In the genomic region with DNA sequence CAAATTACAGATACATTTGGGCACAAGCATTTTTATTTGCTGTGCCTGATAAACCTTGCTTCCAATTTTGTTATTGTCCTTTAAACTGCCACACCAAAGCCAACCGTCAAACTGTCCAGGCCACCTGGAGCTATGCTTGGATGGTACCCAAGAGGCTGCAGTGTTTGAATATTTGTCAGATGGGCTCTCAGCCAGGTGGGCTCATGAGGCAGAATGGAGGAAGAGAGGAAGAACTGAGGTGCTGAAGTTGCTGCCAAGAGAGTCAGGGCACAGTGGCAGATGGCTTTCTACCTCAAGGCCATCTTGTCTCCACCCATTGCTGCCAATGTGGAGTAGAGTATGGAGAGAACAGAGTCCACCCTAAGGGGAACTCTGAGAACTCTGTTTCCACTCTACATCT, we compare ENCODE assay signal across 13 mouse cellular contexts.
DNase-seq lines count a peak whose midpoint lies in the region; ATAC-seq and TF ChIP-seq lines count a peak whose summit lies in the region.
"Had no signal": no experiment of that assay in that cellular context is flagged by ENCODE, and none has a peak within 500 bp of the region (broad histone marks: within the 10 kb centered on the region; RNA-seq: fewer than 3 reads in every experiment).

No protein-coding gene starts in this region.

- no peaks in the 10 kb centered on the region for H3K27me3 ChIP-seq in forebrain, embryonic 13.5 days
- no peaks in the 10 kb centered on the region for H3K27me3 ChIP-seq in forebrain, embryonic 12.5 days
- no peaks in the 10 kb centered on the region for H3K27me3 ChIP-seq in midbrain, embryonic 14.5 days (ENCODE audit: control insufficient read depth, insufficient read depth, low read length)
- H3K27me3 ChIP-seq in midbrain, embryonic 10.5 days (ENCODE audit: low read depth, poor library complexity, severe bottlenecking) = no peaks in the 10 kb centered on the region
- no peaks in the 10 kb centered on the region; the same call in 1 of the 2 replicates for H3K27me3 ChIP-seq in cerebellum, adult 2 months (ENCODE audit: control insufficient read depth, insufficient read depth, low read length)
- no peaks in the 10 kb centered on the region for H3K27me3 ChIP-seq in hindbrain, embryonic 16.5 days (replicated peaks; ENCODE audit: control insufficient read depth, insufficient read depth, low read length)
- H3K27me3 ChIP-seq: kidney, embryonic 15.5 days; limb, embryonic 12.5 days had no signal

- DNase-seq in midbrain, embryonic 14.5 days = peak; percentile 15
- no peak for DNase-seq in midbrain, embryonic 10.5 days (ENCODE audit: low spot score)
- DNase-seq in cerebellum, adult 2 months = peak; percentile 58 to 79
- DNase-seq in right cerebral cortex, postnatal 14 days = no peak
- DNase-seq in lung, postnatal 4 days = no peak
- DNase-seq: heart, adult 2 months; lung, adult 18-20 months had no signal

- no peak overlapping the region for H3K4me3 ChIP-seq in forebrain, embryonic 13.5 days
- no peak overlapping the region for H3K4me3 ChIP-seq in forebrain, embryonic 12.5 days (replicated peaks)
- no peak overlapping the region for H3K4me3 ChIP-seq in midbrain, embryonic 14.5 days (replicated peaks; ENCODE audit: low read depth, low read length)
- H3K4me3 ChIP-seq in midbrain, embryonic 10.5 days = no peak overlapping the region
- H3K4me3 ChIP-seq in cerebellum, adult 2 months (replicated peaks; ENCODE audit: insufficient read depth, low read depth, low read length) = no peak overlapping the region
- H3K4me3 ChIP-seq in hindbrain, embryonic 16.5 days (ENCODE audit: low read length) = no peak overlapping the region
- H3K4me3 ChIP-seq: heart, adult 2 months; kidney, embryonic 15.5 days; limb, embryonic 12.5 days; myocyte had no signal

- no peak for TF ChIP-seq CTCF in cerebellum, adult 2 months (IDR thresholded peaks at IDR 0.05; ENCODE audit: borderline replicate concordance, insufficient read depth, low read depth, low read length)

- H3K4me2 ChIP-seq in forebrain, embryonic 13.5 days = no peak overlapping the region
- H3K4me2 ChIP-seq in forebrain, embryonic 12.5 days = no peak overlapping the region
- no peak overlapping the region for H3K4me2 ChIP-seq in midbrain, embryonic 14.5 days (ENCODE audit: low read length)
- H3K4me2 ChIP-seq in hindbrain, embryonic 16.5 days (ENCODE audit: low read length) = no peak overlapping the region
- H3K4me2 ChIP-seq: kidney, embryonic 15.5 days; limb, embryonic 12.5 days had no signal

- H3K9ac ChIP-seq in forebrain, embryonic 13.5 days = no peak overlapping the region
- H3K9ac ChIP-seq in forebrain, embryonic 12.5 days = no peak overlapping the region
- H3K9ac ChIP-seq in midbrain, embryonic 14.5 days (replicated peaks; ENCODE audit: low read length) = no peak overlapping the region
- H3K9ac ChIP-seq in hindbrain, embryonic 16.5 days (ENCODE audit: low read depth, low read length) = no peak overlapping the region
- H3K9ac ChIP-seq: kidney, embryonic 15.5 days; limb, embryonic 12.5 days had no signal

- H3K27ac ChIP-seq in forebrain, embryonic 13.5 days = no peak overlapping the region
- no peak overlapping the region for H3K27ac ChIP-seq in forebrain, embryonic 12.5 days
- no peak overlapping the region for H3K27ac ChIP-seq in midbrain, embryonic 14.5 days (replicated peaks; ENCODE audit: low read depth, low read length)
- no peak overlapping the region for H3K27ac ChIP-seq in midbrain, embryonic 10.5 days (replicated peaks)
- no peak overlapping the region for H3K27ac ChIP-seq in cerebellum, adult 2 months (ENCODE audit: insufficient read depth, low read length)
- no peak overlapping the region for H3K27ac ChIP-seq in hindbrain, embryonic 16.5 days (ENCODE audit: low read depth, low read length)
- H3K27ac ChIP-seq: heart, adult 2 months; kidney, embryonic 15.5 days; limb, embryonic 12.5 days had no signal

- H3K4me1 ChIP-seq in forebrain, embryonic 13.5 days = peaks cover 12% of the 10 kb centered on the region; the same call in 1 of the 2 replicates
- H3K4me1 ChIP-seq in forebrain, embryonic 12.5 days = no peaks in the 10 kb centered on the region; the same call in 1 of the 2 replicates
- no peaks in the 10 kb centered on the region for H3K4me1 ChIP-seq in midbrain, embryonic 14.5 days (ENCODE audit: control insufficient read depth, insufficient read depth, low read length)
- no peaks in the 10 kb centered on the region for H3K4me1 ChIP-seq in midbrain, embryonic 10.5 days
- peaks cover 4% of the 10 kb centered on the region; the same call in 1 of the 2 replicates for H3K4me1 ChIP-seq in cerebellum, adult 2 months (ENCODE audit: control insufficient read depth, insufficient read depth, low read length)
- H3K4me1 ChIP-seq in hindbrain, embryonic 16.5 days (ENCODE audit: control insufficient read depth, insufficient read depth, low read depth, low read length) = peaks cover 2% of the 10 kb centered on the region; the same call in 1 of the 2 replicates
- H3K4me1 ChIP-seq: kidney, embryonic 15.5 days; limb, embryonic 12.5 days had no signal

- H3K36me3 ChIP-seq in forebrain, embryonic 13.5 days (ENCODE audit: poor library complexity, severe bottlenecking) = no peaks in the 10 kb centered on the region
- H3K36me3 ChIP-seq in forebrain, embryonic 12.5 days (replicated peaks) = no peaks in the 10 kb centered on the region
- H3K36me3 ChIP-seq in midbrain, embryonic 14.5 days (ENCODE audit: control insufficient read depth, insufficient read depth, low read length) = no peaks in the 10 kb centered on the region
- no peaks in the 10 kb centered on the region for H3K36me3 ChIP-seq in midbrain, embryonic 10.5 days
- no peaks in the 10 kb centered on the region for H3K36me3 ChIP-seq in hindbrain, embryonic 16.5 days (ENCODE audit: control insufficient read depth, insufficient read depth, low read length)
- H3K36me3 ChIP-seq: kidney, embryonic 15.5 days; limb, embryonic 12.5 days had no signal

- no peaks in the 10 kb centered on the region for H3K9me3 ChIP-seq in forebrain, embryonic 13.5 days (replicated peaks)
- no peaks in the 10 kb centered on the region for H3K9me3 ChIP-seq in forebrain, embryonic 12.5 days
- no peaks in the 10 kb centered on the region for H3K9me3 ChIP-seq in midbrain, embryonic 14.5 days (ENCODE audit: control insufficient read depth, low read length)
- no peaks in the 10 kb centered on the region for H3K9me3 ChIP-seq in midbrain, embryonic 10.5 days (replicated peaks)
- no peaks in the 10 kb centered on the region for H3K9me3 ChIP-seq in hindbrain, embryonic 16.5 days (ENCODE audit: control insufficient read depth, low read length)
- H3K9me3 ChIP-seq: kidney, embryonic 15.5 days; limb, embryonic 12.5 days had no signal

- TF ChIP-seq POLR2A in cerebellum, adult 2 months (IDR thresholded peaks at IDR 0.05; ENCODE audit: borderline replicate concordance, insufficient read depth, low read length) = no peak

- 61% methylated on average over 1 of the region's 1 CpGs for WGBS in forebrain, embryonic 13.5 days
- 86% methylated on average over 1 of the region's 1 CpGs for WGBS in forebrain, embryonic 12.5 days
- 61% methylated on average over 1 of the region's 1 CpGs for WGBS in midbrain, embryonic 14.5 days
- 93% methylated on average over 1 of the region's 1 CpGs for WGBS in midbrain, embryonic 10.5 days
- WGBS in cerebellum, adult 2 months = 4% methylated on average over 1 of the region's 1 CpGs
- 43% methylated on average over 1 of the region's 1 CpGs for WGBS in hindbrain, embryonic 16.5 days

- ATAC-seq in forebrain, embryonic 13.5 days = peak; percentile 73
- ATAC-seq in forebrain, embryonic 12.5 days (ENCODE audit: low FRiP score) = no peak
- ATAC-seq in midbrain, embryonic 14.5 days (ENCODE audit: low FRiP score, low TSS enrichment) = no peak
- ATAC-seq in hindbrain, embryonic 16.5 days = peak; percentile 82

Comparison
In these comparisons a context has a peak if more than half of its experiments do, and no peak if none do; other contexts are left out.
1. ATAC-seq: peak in forebrain, embryonic 13.5 days (single experiment) and hindbrain, embryonic 16.5 days (single experiment); none in forebrain, embryonic 12.5 days (single experiment) and midbrain, embryonic 14.5 days (single experiment).
2. DNase-seq: peak in midbrain, embryonic 14.5 days (single experiment) and cerebellum, adult 2 months (2 of 2); none in midbrain, embryonic 10.5 days (single experiment), right cerebral cortex, postnatal 14 days (single experiment) and lung, postnatal 4 days (0 of 2).